Comparison of ENCODE assay signal across 12 mouse cellular contexts in the genomic region with DNA sequence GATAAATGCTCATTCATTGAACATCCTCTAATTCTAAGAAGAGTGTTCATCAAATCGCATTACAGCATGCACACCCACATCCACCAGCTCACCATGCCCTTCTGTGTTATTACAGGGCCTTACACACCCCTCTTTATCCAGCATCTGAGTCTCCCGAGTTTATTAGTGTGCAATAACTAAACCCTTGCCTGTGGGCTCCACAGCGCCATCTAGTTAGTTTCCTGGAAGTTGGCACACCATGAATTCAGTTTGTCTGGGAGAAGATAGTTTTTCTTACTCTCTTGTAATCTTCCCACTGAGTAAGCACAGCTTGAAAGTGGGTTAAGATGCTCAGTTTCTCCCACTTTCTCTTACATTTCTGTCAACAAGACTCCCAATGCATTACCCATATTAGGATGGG.
A peak's percentile ranks its signal among the peaks of the same experiment; 100 is the strongest.
DNase-seq lines count a peak whose midpoint lies in the region; ATAC-seq and TF ChIP-seq lines count a peak whose summit lies in the region.
"Had no signal": no experiment of that assay in that cellular context is flagged by ENCODE, and none has a peak within 500 bp of the region (broad histone marks: within the 10 kb centered on the region; RNA-seq: fewer than 3 reads in every experiment).

No protein-coding gene starts in this region.

- no peak for TF ChIP-seq EP300 in stomach, postnatal 0 days (optimal IDR thresholded peaks at IDR 0.05)

- no peak for TF ChIP-seq POLR2A in thymus, adult 2 months (IDR thresholded peaks at IDR 0.05; ENCODE audit: control insufficient read depth, extremely low read depth, insufficient read depth, low read length, poor library complexity)
- TF ChIP-seq POLR2A in brain, embryonic 14.5 days (IDR thresholded peaks at IDR 0.05; ENCODE audit: borderline replicate concordance, extremely low read depth, insufficient read depth, insufficient read length, poor library complexity, severe bottlenecking), result no peak

- H3K9me3 ChIP-seq in intestine, postnatal 0 days (ENCODE audit: control insufficient read depth), result no peaks in the 10 kb centered on the region
- H3K9me3 ChIP-seq in intestine, embryonic 16.5 days (ENCODE audit: control insufficient read depth, low read length), result no peaks in the 10 kb centered on the region
- no peaks in the 10 kb centered on the region for H3K9me3 ChIP-seq in stomach, postnatal 0 days (ENCODE audit: control insufficient read depth, low read length)
- H3K9me3 ChIP-seq: embryonic facial prominence, embryonic 15.5 days; hindbrain, embryonic 12.5 days had no signal

- no peaks in the 10 kb centered on the region for H3K27me3 ChIP-seq in intestine, postnatal 0 days (replicated peaks; ENCODE audit: control insufficient read depth, insufficient read depth, low read length)
- no peaks in the 10 kb centered on the region for H3K27me3 ChIP-seq in intestine, embryonic 16.5 days (replicated peaks; ENCODE audit: control insufficient read depth, insufficient read depth, low read length)
- no peaks in the 10 kb centered on the region for H3K27me3 ChIP-seq in thymus, adult 2 months (ENCODE audit: control insufficient read depth, insufficient read depth, low read length)
- H3K27me3 ChIP-seq in stomach, postnatal 0 days (ENCODE audit: control insufficient read depth, insufficient read depth, low read length), result no peaks in the 10 kb centered on the region
- H3K27me3 ChIP-seq: embryonic facial prominence, embryonic 15.5 days; hindbrain, embryonic 12.5 days had no signal

- H3K4me1 ChIP-seq in intestine, postnatal 0 days (replicated peaks; ENCODE audit: control insufficient read depth, insufficient read depth, low read length), result no peaks in the 10 kb centered on the region
- no peaks in the 10 kb centered on the region for H3K4me1 ChIP-seq in intestine, embryonic 16.5 days (ENCODE audit: control insufficient read depth, insufficient read depth, low read length)
- H3K4me1 ChIP-seq in thymus, adult 2 months (replicated peaks; ENCODE audit: control insufficient read depth, insufficient read depth, low read length), result no peaks in the 10 kb centered on the region
- no peaks in the 10 kb centered on the region for H3K4me1 ChIP-seq in stomach, postnatal 0 days (replicated peaks; ENCODE audit: control insufficient read depth, insufficient read depth)
- H3K4me1 ChIP-seq: embryonic facial prominence, embryonic 15.5 days had no signal

- H3K4me2 ChIP-seq in intestine, postnatal 0 days (replicated peaks; ENCODE audit: low read depth), result no peak overlapping the region
- H3K4me2 ChIP-seq in intestine, embryonic 16.5 days (ENCODE audit: low read depth, low read length), result no peak overlapping the region
- no peak overlapping the region for H3K4me2 ChIP-seq in stomach, postnatal 0 days (replicated peaks; ENCODE audit: low read depth)
- H3K4me2 ChIP-seq: embryonic facial prominence, embryonic 15.5 days; hindbrain, embryonic 12.5 days had no signal

- no peak for ATAC-seq in intestine, postnatal 0 days
- ATAC-seq in intestine, embryonic 16.5 days, result no peak
- no peak for ATAC-seq in stomach, postnatal 0 days (ENCODE audit: low FRiP score, low TSS enrichment)
- no peak for ATAC-seq in erythroid progenitor cell, adult 5-6 weeks (replicated peaks; ENCODE audit: low FRiP score, poor library complexity, severe bottlenecking)

- no peak overlapping the region for H3K9ac ChIP-seq in intestine, postnatal 0 days (ENCODE audit: low read depth, low read length)
- H3K9ac ChIP-seq in intestine, embryonic 16.5 days (ENCODE audit: low read depth, low read length), result no peak overlapping the region
- no peak overlapping the region for H3K9ac ChIP-seq in stomach, postnatal 0 days (ENCODE audit: low read length)
- H3K9ac ChIP-seq: embryonic facial prominence, embryonic 15.5 days; hindbrain, embryonic 12.5 days had no signal

- TF ChIP-seq CTCF in intestine, postnatal 0 days (IDR thresholded peaks at IDR 0.05; ENCODE audit: low read depth), result peak; percentile 58
- TF ChIP-seq CTCF in thymus, adult 2 months (IDR thresholded peaks at IDR 0.05; ENCODE audit: borderline replicate concordance, control insufficient read depth, extremely low read depth, insufficient read depth, low read length, poor library complexity), result no peak
- peak; percentile 39; the same call in 1 of the 2 replicates for TF ChIP-seq CTCF in brain, embryonic 14.5 days (IDR thresholded peaks at IDR 0.05; ENCODE audit: borderline replicate concordance, extremely low read depth, insufficient read depth, insufficient read length)
- peak; percentile 64 for TF ChIP-seq CTCF in stomach, postnatal 0 days (IDR thresholded peaks at IDR 0.05; ENCODE audit: low read depth)

- peak; percentile 15 for DNase-seq in thymus, postnatal 4 days
- no peak for DNase-seq in thymus, adult 2 months
- DNase-seq in brain, embryonic 14.5 days (ENCODE audit: low read depth), result peak; percentile 13
- DNase-seq in stomach, postnatal 0 days (ENCODE audit: low spot score), result no peak
- DNase-seq in thymus, postnatal 14 days, result no peak
- DNase-seq: gastrocnemius, postnatal 36 days had no signal

- H3K36me3 ChIP-seq in intestine, postnatal 0 days (ENCODE audit: control insufficient read depth, insufficient read depth), result no peaks in the 10 kb centered on the region
- no peaks in the 10 kb centered on the region for H3K36me3 ChIP-seq in intestine, embryonic 16.5 days (ENCODE audit: control insufficient read depth, insufficient read depth, low read length)
- no peaks in the 10 kb centered on the region for H3K36me3 ChIP-seq in thymus, adult 2 months (ENCODE audit: control insufficient read depth, insufficient read depth, low read length)
- no peaks in the 10 kb centered on the region for H3K36me3 ChIP-seq in stomach, postnatal 0 days (ENCODE audit: control insufficient read depth, insufficient read depth, low read length)
- H3K36me3 ChIP-seq: embryonic facial prominence, embryonic 15.5 days; hindbrain, embryonic 12.5 days had no signal

- no peak overlapping the region for H3K4me3 ChIP-seq in intestine, postnatal 0 days (ENCODE audit: low read depth, low read length)
- no peak overlapping the region for H3K4me3 ChIP-seq in intestine, embryonic 16.5 days (ENCODE audit: low read length)
- H3K4me3 ChIP-seq in thymus, adult 2 months (ENCODE audit: control insufficient read depth, insufficient read depth, low read length), result no peak overlapping the region
- no peak overlapping the region for H3K4me3 ChIP-seq in stomach, postnatal 0 days (ENCODE audit: low read depth, low read length)
- H3K4me3 ChIP-seq: embryonic facial prominence, embryonic 15.5 days; hindbrain, embryonic 12.5 days had no signal

- WGBS in intestine, postnatal 0 days, result 58% methylated on average over 3 of the region's 3 CpGs
- WGBS in intestine, embryonic 16.5 days, result 53% methylated on average over 3 of the region's 3 CpGs
- 55% methylated on average over 3 of the region's 3 CpGs for WGBS in thymus, adult 2 months
- 64% methylated on average over 3 of the region's 3 CpGs for WGBS in stomach, postnatal 0 days

- no peak overlapping the region for H3K27ac ChIP-seq in intestine, postnatal 0 days (ENCODE audit: low read depth, low read length)
- H3K27ac ChIP-seq in intestine, embryonic 16.5 days (ENCODE audit: low read length), result no peak overlapping the region
- H3K27ac ChIP-seq in thymus, adult 2 months (ENCODE audit: control insufficient read depth, insufficient read depth, low read length), result no peak overlapping the region
- H3K27ac ChIP-seq in stomach, postnatal 0 days (replicated peaks), result no peak overlapping the region
- H3K27ac ChIP-seq: embryonic facial prominence, embryonic 15.5 days; hindbrain, embryonic 12.5 days; macrophage had no signal

Comparison
In these comparisons a context has a peak if more than half of its experiments do, and no peak if none do; other contexts are left out.
1. DNase-seq: peak in thymus, postnatal 4 days (single experiment) and brain, embryonic 14.5 days (single experiment); none in thymus, adult 2 months (single experiment), stomach, postnatal 0 days (single experiment) and thymus, postnatal 14 days (single experiment).